Mouse (Mus musculus) spleen, postnatal 4 days (tissue): ENCODE data around the gene Ang5.
A peak's percentile ranks its signal among the peaks of the same experiment; 100 is the strongest.
"Not testable (repeated sequence)": the region's sequence is repeated elsewhere in the genome, so short reads cannot be mapped to it uniquely, and the experiment has no call there.

Experiments used
- DNase-seq, 2 experiments: peaks; one replicate each; pipeline ENCODE4 v3.0.0; 2022; ENCODE audit warnings: low spot score in 2 of 2

Ang5 gene

DNA sequence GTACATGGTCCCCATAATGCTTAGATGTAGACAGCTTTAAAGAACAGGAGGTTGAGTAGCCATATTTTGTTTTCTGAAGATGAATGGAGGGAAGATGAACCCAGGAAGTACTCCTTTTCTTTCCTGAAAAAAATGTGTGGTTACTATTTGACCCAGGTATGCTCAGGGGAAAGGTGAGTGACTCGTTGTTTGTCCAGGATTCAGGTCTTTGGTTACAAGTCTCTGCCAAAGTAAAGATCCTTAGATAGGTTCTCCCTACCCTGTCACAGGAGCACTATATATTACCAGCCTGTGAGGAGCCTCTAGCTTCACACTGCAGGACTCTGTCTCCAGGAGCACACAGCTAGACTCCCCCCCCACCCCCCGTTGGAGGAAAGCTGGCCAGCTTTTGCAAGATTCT is at the start of gene Ang5:
Gene Ang5, plus strand, starts transcription at position 301 of the 400 bp plus-strand sequence.
- DNase-seq: not testable (repeated sequence)

DNA sequence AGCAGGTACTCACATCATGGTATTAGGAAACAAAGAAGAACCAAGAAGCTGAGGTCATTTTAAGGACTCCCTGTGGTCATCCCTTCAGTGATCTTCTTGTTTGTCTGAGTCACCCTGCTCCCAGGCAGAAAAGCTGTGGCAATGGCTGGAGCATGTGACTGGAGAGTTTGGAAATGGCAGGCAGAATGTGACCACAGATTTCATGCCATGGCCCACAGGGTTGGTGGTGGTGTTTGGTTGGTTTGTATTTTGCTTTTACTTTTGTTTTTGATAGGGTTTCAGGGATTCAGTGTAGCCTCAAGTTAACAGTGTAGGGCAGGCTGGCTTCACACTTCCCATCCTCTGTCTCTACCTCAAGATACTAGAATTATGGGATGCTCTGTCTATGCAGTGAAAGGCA is 38.7 kb upstream of the Ang5 start:
- not testable (repeated sequence) for DNase-seq

DNA sequence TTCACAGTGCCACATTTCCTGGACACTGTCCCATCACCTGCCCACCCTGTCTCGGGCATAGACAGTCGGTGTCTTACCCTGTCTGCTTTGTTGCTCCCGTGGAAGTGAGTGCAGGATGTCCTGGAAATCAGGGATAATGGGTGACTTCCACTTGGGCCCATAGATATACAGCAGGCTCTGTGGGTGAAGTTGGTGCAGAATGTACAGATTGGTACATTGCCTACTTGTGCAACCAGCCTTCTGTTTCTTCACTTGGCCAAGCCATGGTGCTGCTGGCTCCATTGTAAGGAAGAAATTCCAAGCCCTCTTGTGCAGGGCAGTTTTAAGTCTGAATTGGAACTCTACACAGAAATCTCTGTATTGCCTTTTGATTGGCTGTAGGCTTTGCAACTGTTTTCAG is 33.4 kb upstream of the Ang5 start, which contains the start of gene Ear10:
Gene Ear10, minus strand, starts transcription at position 101 of the 400 bp plus-strand sequence.
- DNase-seq: not testable (repeated sequence)

DNA sequence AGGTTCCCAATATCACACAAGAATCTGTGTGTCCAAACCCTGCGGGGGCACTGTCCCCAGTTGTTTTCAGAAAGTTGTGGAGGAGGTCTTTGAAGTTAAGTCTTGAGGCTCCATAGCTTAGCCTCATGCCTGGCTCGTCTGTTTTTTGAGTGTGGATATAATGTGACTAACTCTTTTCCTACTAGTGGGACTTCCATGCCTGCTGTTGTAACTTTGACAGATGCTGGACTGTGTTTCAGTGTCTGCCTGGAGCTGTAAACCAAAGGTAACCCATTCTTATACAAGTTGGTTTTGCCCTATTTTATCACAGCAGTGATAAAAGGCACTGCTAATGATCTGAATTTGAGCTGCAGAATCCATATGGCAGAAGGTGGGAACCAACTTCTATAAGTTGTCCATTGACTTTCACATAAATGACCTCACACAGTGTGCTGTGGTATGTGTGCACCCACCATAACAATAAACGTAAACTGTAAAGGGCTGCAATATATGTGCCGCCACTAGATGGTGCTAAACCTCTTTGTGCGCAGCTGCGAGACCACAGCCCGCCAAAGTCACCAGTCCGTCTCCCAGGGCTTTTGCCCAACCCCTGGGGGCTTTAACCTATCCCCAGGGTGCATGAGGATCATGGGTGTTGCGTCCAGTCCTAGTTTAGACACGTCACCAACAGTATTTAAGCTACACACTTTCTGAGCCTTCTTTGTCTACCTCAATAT is 32.0 kb upstream of the Ang5 start, which contains the start of gene Gm8113:
Gene Gm8113, plus strand, starts transcription at position 703 of the 716 bp plus-strand sequence.
- peak; percentile 32 to 65 for DNase-seq

DNA sequence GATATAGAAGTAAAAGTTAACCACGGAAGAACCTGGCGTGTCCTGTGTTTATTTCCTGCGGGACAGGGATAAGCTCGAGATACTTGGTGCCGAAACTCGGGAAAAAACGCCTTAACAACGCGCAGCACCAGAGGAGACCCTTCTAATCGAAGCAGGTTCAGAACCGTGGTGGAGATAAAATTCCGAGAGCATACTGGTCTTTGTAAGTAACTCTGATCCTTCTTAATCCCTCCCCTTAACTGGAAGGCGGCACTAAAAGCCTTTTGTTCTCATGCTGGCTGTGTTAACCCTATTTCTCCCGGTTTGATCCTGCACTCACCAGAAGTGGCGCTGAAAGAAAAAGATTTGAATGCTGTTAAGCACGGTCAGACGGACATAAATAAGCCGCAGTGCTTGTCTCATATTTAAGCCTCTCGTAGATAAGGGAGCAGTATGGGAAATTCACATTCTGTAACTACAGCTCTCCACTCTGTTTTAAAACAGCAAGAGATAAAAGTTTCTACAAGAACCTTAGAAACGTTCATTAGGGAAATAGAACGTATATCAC is 31.4 kb upstream of the Ang5 start:
- DNase-seq: not testable (repeated sequence)

DNA sequence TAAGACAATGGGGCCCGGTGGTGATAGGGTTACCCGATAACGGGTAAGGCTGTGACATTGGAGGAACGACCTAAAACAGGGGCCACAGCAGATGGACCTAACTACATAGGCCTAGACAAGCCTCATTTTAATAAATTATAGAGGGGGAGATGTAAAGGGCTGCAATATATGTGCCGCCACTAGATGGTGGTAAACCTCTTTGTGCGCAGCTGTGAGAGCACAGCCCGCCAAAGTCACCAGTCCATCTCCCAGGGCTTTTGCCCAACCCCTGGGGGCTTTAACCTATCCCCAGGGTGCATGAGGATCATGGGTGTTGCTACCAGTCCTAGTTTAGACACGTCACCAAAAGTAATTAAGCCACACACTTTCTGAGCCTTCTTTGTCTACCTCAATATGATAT is 23.9 kb upstream of the Ang5 start:
- peak in 1 of 2 experiments; percentile 12 for DNase-seq

DNA sequence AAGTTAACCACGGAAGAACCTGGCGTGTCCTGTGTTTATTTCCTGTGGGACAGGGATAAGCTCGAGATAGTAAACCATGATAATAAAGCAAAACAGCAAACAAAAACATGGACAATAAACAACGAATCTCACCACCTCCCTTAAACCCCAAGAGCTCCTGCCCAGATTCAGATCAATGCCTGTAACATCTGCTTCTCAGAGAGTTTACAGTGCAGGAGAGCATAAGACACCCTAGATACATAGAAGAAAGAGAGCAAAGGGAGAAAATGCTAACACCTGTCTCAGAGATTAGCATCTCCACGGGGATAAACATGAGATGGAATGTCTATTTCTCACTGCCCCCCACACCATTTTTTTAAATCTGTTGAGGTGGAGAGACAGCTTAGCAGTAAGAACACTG is 23.5 kb upstream of the Ang5 start:
- DNase-seq: not testable (repeated sequence)

DNA sequence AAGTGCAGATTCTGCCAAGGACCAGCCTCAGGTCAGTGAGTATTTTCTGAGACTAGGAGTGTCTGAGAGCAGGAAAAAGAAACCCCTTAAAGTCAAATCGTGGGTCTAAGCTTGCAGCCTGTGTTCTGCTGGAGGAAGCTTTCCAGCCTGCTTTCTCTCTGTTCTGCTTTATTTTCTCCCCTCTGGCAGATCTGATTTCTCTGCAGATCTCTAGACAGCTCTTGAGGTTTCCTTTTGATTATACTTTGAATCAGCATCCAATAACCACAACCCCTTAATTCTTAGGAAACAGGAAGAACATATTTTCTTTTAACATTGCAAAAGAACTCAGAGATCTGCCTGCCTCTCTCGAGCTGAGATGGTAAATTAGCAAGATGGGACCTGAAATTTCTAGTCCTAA is 3.5 kb upstream of the Ang5 start:
- not testable (repeated sequence) for DNase-seq

DNA sequence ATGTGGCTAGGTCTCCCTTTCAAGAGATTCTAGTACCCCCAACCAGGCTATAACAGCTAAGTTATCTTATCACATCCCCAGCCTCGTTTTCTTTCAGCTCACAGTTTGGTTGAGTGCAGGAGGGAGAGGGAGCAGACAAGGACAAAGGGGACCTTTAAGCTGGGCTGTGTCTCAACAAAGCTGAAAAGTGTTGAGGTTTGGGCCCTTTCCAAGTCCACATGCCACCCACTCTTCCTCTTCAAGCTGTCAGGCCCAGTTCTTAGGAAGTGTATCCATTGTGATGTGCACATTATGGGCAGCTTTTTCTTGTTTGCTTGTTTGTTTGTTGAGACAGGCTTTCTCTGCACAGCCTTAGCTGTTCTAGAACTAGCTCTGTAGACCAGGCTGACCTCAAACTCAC is 1.8 kb upstream of the Ang5 start:
- not testable (repeated sequence) for DNase-seq

DNA sequence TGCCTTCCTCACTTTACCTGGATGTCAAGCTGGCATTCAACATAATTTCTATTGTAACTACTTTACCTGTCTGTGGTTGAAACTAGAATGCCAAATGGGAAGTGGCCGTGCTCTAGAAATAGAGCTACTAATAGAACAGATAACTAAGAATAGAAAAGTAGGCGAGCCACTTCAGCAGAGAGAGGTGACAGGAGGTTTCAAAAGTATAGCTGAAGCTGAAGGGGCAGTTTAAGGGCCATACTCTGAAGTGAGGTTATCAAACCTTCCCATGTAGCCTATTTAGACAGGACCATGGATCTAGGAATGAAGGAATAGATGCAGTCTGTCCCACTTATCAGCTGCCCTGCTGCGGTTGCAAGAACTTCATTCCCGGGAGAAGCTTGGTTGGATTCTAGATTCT is 26.6 kb downstream of the Ang5 start:
- DNase-seq: no peak

DNA sequence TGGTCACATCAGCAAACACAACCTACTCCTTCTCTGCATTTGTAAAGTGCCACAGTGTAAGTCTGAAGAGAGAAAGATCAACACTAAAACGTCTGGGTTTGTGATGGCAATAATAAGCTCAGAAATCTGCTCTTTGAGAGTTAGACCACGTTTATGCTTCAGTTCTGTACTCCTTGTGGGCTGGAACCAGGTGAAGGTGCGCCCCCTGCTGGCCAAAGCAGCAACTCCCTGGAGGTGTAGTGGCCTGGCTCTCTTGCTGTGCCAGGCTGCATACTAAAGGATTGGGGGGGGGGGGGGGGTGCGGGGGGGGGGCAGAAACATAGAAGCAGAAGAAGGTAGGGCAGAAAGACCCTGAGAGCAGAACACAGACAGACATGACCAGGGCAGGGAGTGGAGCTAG is 27.0 kb downstream of the Ang5 start:
- peak; percentile 12 to 65 for DNase-seq

DNA sequence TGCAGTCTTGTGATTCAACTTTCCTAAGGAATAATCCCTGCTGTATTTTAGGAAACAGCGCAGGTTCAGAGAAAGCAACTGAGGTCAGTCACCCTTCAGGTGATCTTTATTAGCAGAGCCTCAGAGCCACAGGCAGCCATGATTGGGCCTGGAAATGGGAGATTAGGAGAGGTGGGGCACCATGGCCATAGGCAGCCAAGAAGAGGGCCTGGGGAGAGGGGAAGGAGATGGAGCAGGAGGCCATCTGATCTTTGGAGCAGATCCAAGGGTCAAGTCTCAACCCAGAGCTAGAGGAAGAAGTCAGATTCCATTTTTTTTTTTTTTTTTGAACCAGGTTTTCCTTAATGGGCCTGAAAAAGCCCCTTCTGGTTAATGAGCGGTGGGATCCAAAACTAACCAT is 29.3 kb downstream of the Ang5 start:
- DNase-seq: no peak

DNA sequence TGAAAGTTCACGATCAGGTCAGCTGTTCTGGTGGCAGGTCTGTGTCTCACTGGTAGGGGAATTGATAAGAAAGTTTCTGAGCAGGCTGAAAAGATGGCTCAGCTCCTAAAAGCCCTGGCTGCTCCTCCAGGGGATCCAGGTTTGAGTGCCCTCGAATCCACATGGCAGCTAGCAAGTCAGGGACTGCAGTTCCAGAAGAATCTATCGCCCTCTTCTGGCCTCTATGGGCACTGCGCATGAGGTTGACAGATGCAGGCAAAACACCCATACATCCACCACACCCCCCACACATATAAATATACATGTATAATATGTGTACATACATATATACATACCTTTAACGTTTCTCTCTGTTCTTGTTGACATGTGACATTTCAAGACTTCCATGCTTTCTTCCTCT is 30.5 kb downstream of the Ang5 start:
- DNase-seq: peak; percentile 71 to 87

DNA sequence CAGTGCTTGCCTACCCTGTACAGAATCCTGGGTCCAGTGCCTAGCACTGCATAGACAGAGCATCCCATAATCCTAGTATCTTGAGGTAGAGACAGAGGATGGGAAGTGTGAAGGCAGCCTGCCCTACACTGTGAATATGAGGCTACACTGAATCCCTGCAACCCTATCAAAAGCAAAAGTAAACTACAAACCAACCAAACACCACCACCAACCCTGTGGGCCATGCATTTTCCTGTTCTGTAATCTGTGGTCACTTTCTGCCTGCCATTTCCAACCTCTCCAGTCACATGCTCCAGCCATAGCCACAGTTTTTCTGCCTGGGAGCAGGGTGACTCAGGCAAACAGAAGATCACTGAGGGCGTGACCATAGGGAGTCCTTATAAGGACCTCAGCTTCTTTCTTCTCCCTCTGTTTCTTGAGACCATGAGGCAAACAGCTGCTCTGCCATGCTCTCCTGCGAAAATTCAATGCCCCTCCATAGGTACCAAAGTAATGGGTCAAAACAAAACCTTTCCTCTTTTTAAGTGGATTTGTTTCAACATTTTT is 41.7 kb downstream of the Ang5 start:
- not testable (repeated sequence) for DNase-seq

DNA sequence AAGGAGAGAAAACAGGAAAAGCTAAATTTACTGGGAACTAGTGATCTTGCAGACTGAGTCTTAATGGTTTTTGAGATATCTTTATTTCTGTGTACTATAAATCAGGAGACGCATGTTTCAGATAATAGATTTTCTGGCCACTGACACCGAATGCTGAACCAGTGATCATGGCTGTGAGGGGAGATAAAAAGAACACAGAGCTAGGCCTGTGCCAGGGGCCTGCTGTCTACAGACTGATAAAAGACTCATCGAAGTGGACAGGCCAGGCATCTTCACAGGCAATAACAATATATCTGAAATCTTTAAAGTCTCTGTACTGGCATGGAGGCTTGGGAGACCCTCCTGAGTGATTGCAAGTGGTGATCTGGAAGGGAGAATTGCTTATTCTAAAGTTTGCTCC is 44.7 kb downstream of the Ang5 start:
- no peak for DNase-seq

DNA sequence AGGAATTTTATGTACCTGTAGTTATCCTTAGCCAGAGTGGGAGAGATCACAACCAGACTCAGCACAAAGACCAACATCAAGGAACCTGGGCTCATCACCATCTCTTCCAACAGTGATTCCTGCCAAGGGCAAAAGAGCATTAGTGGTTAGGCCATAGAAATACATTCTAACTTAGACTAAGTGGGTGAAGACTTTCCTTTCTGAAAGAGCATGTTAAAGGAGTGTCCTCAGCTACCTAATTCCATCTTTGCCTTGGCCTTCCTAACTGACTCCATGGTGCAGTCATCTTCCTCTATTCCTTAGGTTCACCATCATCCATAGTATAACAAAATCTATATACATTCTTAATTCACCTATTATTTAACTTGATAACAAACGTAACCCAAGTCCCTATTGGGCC is 45.3 kb downstream of the Ang5 start, which contains the start of gene Ang6:
Gene Ang6, minus strand, starts transcription at position 101 of the 400 bp plus-strand sequence.
- DNase-seq: no peak

DNA sequence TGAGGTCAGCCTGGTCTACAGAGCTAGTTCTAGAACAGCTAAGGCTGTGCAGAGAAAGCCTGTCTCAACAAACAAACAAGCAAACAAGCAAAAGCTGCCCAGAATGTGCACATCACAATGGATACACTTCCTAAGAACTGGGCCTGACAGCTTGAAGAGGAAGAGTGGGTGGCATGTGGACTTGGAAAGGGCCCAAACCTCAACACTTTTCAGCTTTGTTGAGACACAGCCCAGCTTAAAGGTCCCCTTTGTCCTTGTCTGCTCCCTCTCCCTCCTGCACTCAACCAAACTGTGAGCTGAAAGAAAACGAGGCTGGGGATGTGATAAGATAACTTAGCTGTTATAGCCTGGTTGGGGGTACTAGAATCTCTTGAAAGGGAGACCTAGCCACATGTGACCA is 51.2 kb downstream of the Ang5 start:
- DNase-seq: not testable (repeated sequence)

DNA sequence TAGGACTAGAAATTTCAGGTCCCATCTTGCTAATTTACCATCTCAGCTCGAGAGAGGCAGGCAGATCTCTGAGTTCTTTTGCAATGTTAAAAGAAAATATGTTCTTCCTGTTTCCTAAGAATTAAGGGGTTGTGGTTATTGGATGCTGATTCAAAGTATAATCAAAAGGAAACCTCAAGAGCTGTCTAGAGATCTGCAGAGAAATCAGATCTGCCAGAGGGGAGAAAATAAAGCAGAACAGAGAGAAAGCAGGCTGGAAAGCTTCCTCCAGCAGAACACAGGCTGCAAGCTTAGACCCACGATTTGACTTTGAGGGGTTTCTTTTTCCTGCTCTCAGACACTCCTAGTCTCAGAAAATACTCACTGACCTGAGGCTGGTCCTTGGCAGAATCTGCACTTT is 52.8 kb downstream of the Ang5 start:
- not testable (repeated sequence) for DNase-seq
